In the genomic region with DNA sequence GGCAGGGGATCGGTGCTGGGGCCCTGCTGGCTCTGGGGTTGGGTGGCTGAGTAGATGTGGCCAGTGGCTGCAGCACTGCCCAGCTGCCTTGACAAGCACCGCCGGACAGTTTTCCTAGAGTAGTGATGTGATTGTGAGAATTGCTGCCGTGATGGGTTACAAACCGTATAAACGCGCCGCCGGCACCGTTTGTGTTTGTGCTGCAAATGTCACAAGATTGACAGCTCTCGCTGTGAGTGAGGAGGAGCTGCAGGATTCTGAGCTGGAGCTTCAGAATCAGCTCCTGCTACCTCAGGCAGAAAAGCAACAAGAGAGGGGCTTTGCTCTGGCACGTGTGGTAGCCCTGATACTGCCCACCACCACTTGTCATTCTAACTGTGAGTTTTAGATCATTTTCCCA, we compare ENCODE assay signal across 31 mouse cellular contexts. TPM values are rescaled to one million over a fixed set of nuclear protein-coding genes. Genes with fewer than 3 reads are reported as not detected.
A peak's percentile ranks its signal among the peaks of the same experiment; 100 is the strongest.
DNase-seq lines count a peak whose midpoint lies in the region; ATAC-seq and TF ChIP-seq lines count a peak whose summit lies in the region.
"Had no signal": no experiment of that assay in that cellular context is flagged by ENCODE, and none has a peak within 500 bp of the region (broad histone marks: within the 10 kb centered on the region; RNA-seq: fewer than 3 reads in every experiment).

No protein-coding gene starts in this region.

- H3K4me2 ChIP-seq in hindbrain, embryonic 14.5 days (replicated peaks), result no peak overlapping the region
- 0 out of 2 replicates have a peak overlapping the region, but pooled peaks have one; percentile 17 for H3K4me2 ChIP-seq in midbrain, embryonic 12.5 days (replicated peaks)
- H3K4me2 ChIP-seq in midbrain, embryonic 11.5 days, result no peak overlapping the region
- H3K4me2 ChIP-seq in hindbrain, embryonic 16.5 days (ENCODE audit: low read length), result no peak overlapping the region
- H3K4me2 ChIP-seq: embryonic facial prominence, embryonic 12.5 days; heart, embryonic 12.5 days; kidney, embryonic 15.5 days; limb, embryonic 13.5 days; liver, embryonic 11.5 days; neural tube, embryonic 12.5 days; stomach, embryonic 15.5 days had no signal

- TF ChIP-seq POLR2A in brain, embryonic 14.5 days (IDR thresholded peaks at IDR 0.05; ENCODE audit: borderline replicate concordance, extremely low read depth, insufficient read depth, insufficient read length, poor library complexity, severe bottlenecking), result no peak

- 29% methylated on average over 12 of the region's 12 CpGs for WGBS in hindbrain, embryonic 10.5 days
- WGBS in hindbrain, embryonic 14.5 days, result 24% methylated on average over 12 of the region's 12 CpGs
- WGBS in midbrain, embryonic 12.5 days, result 32% methylated on average over 12 of the region's 12 CpGs
- 37% methylated on average over 12 of the region's 12 CpGs for WGBS in midbrain, embryonic 11.5 days
- 32% methylated on average over 12 of the region's 12 CpGs for WGBS in hindbrain, embryonic 16.5 days

- H3K36me3 ChIP-seq in hindbrain, embryonic 10.5 days, result peaks cover 14% of the 10 kb centered on the region
- H3K36me3 ChIP-seq in hindbrain, embryonic 14.5 days (replicated peaks; ENCODE audit: control insufficient read depth, insufficient read depth), result no peaks in the 10 kb centered on the region
- no peaks in the 10 kb centered on the region; the same call in 1 of the 2 replicates for H3K36me3 ChIP-seq in midbrain, embryonic 12.5 days
- H3K36me3 ChIP-seq in midbrain, embryonic 11.5 days (ENCODE audit: control insufficient read depth, insufficient read depth, low read length), result 0 out of 2 replicates have a peak, but pooled peaks cover 2% of the 10 kb centered on the region
- no peaks in the 10 kb centered on the region for H3K36me3 ChIP-seq in hindbrain, embryonic 16.5 days (ENCODE audit: control insufficient read depth, insufficient read depth, low read length)

- H3K27me3 ChIP-seq in hindbrain, embryonic 10.5 days (ENCODE audit: insufficient read depth, poor library complexity, severe bottlenecking), result peaks cover under 1% of the 10 kb centered on the region; the same call in 1 of the 2 replicates
- H3K27me3 ChIP-seq in hindbrain, embryonic 14.5 days (ENCODE audit: control insufficient read depth, insufficient read depth, low read length), result no peaks in the 10 kb centered on the region
- H3K27me3 ChIP-seq in midbrain, embryonic 12.5 days, result peaks cover under 1% of the 10 kb centered on the region
- no peaks in the 10 kb centered on the region for H3K27me3 ChIP-seq in midbrain, embryonic 11.5 days (ENCODE audit: control insufficient read depth, insufficient read depth, low read length)
- H3K27me3 ChIP-seq in hindbrain, embryonic 16.5 days (replicated peaks; ENCODE audit: control insufficient read depth, insufficient read depth, low read length), result no peaks in the 10 kb centered on the region
- H3K27me3 ChIP-seq: embryonic facial prominence, embryonic 12.5 days; heart, embryonic 12.5 days; kidney, embryonic 15.5 days; limb, embryonic 13.5 days; neural tube, embryonic 12.5 days; stomach, embryonic 15.5 days had no signal

- H3K4me3 ChIP-seq in hindbrain, embryonic 10.5 days, result no peak overlapping the region
- no peak overlapping the region for H3K4me3 ChIP-seq in hindbrain, embryonic 14.5 days (replicated peaks; ENCODE audit: low read length)
- no peak overlapping the region for H3K4me3 ChIP-seq in midbrain, embryonic 12.5 days
- no peak overlapping the region for H3K4me3 ChIP-seq in midbrain, embryonic 11.5 days (ENCODE audit: low read depth, low read length)
- H3K4me3 ChIP-seq in hindbrain, embryonic 16.5 days (ENCODE audit: low read length), result no peak overlapping the region
- H3K4me3 ChIP-seq: embryonic facial prominence, embryonic 12.5 days; gastrocnemius, adult 2 months; heart, embryonic 12.5 days; kidney, embryonic 15.5 days; limb, embryonic 13.5 days; myocyte; neural tube, embryonic 12.5 days; stomach, embryonic 15.5 days had no signal

- TF ChIP-seq CTCF in brain, embryonic 14.5 days (IDR thresholded peaks at IDR 0.05; ENCODE audit: borderline replicate concordance, extremely low read depth, insufficient read depth, insufficient read length), result no peak

- no peak for ATAC-seq in hindbrain, embryonic 14.5 days (ENCODE audit: low FRiP score)
- no peak for ATAC-seq in midbrain, embryonic 12.5 days (ENCODE audit: low FRiP score, low read depth)
- ATAC-seq in midbrain, embryonic 11.5 days (ENCODE audit: low FRiP score), result no peak
- 0 out of 2 replicates have a peak, but pooled peaks have one; percentile 9 for ATAC-seq in hindbrain, embryonic 16.5 days
- ATAC-seq in frontal cortex, adult (ENCODE audit: low TSS enrichment), result no peak
- ATAC-seq: lung, postnatal 0 days had no signal

- no peak overlapping the region for H3K9ac ChIP-seq in hindbrain, embryonic 14.5 days
- H3K9ac ChIP-seq in midbrain, embryonic 12.5 days (replicated peaks), result 0 out of 2 replicates have a peak overlapping the region, but pooled peaks have one; percentile 15
- H3K9ac ChIP-seq in midbrain, embryonic 11.5 days (ENCODE audit: low read length), result no peak overlapping the region
- H3K9ac ChIP-seq in hindbrain, embryonic 16.5 days (ENCODE audit: low read depth, low read length), result 0 out of 2 replicates have a peak overlapping the region, but pooled peaks have one; percentile 23
- H3K9ac ChIP-seq: embryonic facial prominence, embryonic 12.5 days; heart, embryonic 12.5 days; kidney, embryonic 15.5 days; limb, embryonic 13.5 days; neural tube, embryonic 12.5 days; stomach, embryonic 15.5 days had no signal

- H3K9me3 ChIP-seq in hindbrain, embryonic 10.5 days, result no peaks in the 10 kb centered on the region
- H3K9me3 ChIP-seq in hindbrain, embryonic 14.5 days (ENCODE audit: control insufficient read depth, low read length), result no peaks in the 10 kb centered on the region
- no peaks in the 10 kb centered on the region for H3K9me3 ChIP-seq in midbrain, embryonic 12.5 days
- H3K9me3 ChIP-seq in midbrain, embryonic 11.5 days (ENCODE audit: control insufficient read depth, low read length), result no peaks in the 10 kb centered on the region
- no peaks in the 10 kb centered on the region for H3K9me3 ChIP-seq in hindbrain, embryonic 16.5 days (ENCODE audit: control insufficient read depth, low read length)
- H3K9me3 ChIP-seq: embryonic facial prominence, embryonic 12.5 days; heart, embryonic 12.5 days; kidney, embryonic 15.5 days; limb, embryonic 13.5 days; neural tube, embryonic 12.5 days; stomach, embryonic 15.5 days had no signal

- H3K27ac ChIP-seq in hindbrain, embryonic 10.5 days, result peak overlapping the region; percentile 1; the same call in 1 of the 2 replicates
- H3K27ac ChIP-seq in hindbrain, embryonic 14.5 days, result no peak overlapping the region
- H3K27ac ChIP-seq in midbrain, embryonic 12.5 days (replicated peaks), result 0 out of 2 replicates have a peak overlapping the region, but pooled peaks have one; percentile 46
- H3K27ac ChIP-seq in midbrain, embryonic 11.5 days (ENCODE audit: low read depth, low read length), result no peak overlapping the region
- no peak overlapping the region; the same call in 1 of the 2 replicates for H3K27ac ChIP-seq in hindbrain, embryonic 16.5 days (ENCODE audit: low read depth, low read length)
- H3K27ac ChIP-seq: embryonic facial prominence, embryonic 12.5 days; gastrocnemius, adult 2 months; kidney, embryonic 15.5 days; limb, embryonic 13.5 days; neural tube, embryonic 12.5 days; stomach, embryonic 15.5 days had no signal

- H3K4me1 ChIP-seq in hindbrain, embryonic 10.5 days (replicated peaks), result peaks cover 41% of the 10 kb centered on the region
- H3K4me1 ChIP-seq in hindbrain, embryonic 14.5 days (replicated peaks; ENCODE audit: control insufficient read depth, insufficient read depth, low read length), result peaks cover 16% of the 10 kb centered on the region
- peaks cover 25% of the 10 kb centered on the region for H3K4me1 ChIP-seq in midbrain, embryonic 12.5 days
- H3K4me1 ChIP-seq in midbrain, embryonic 11.5 days (ENCODE audit: control insufficient read depth, insufficient read depth, low read length), result peaks cover 12% of the 10 kb centered on the region
- H3K4me1 ChIP-seq in hindbrain, embryonic 16.5 days (ENCODE audit: control insufficient read depth, insufficient read depth, low read depth, low read length), result peaks cover 12% of the 10 kb centered on the region

- no peak for DNase-seq in hindbrain, embryonic 10.5 days (ENCODE audit: low spot score)
- no peak for DNase-seq in hindbrain, embryonic 14.5 days (ENCODE audit: low spot score)
- no peak for DNase-seq in midbrain, embryonic 11.5 days (ENCODE audit: low spot score, missing footprints)
- peak; percentile 57 for DNase-seq in brain, embryonic 14.5 days (ENCODE audit: low read depth)
- DNase-seq in adrenal gland, adult (ENCODE audit: inconsistent age in 2 of 2, low spot score in 1 of 2), result no peak
- DNase-seq: adrenal gland, postnatal 10 days; B cell, adult 2 months; cerebellum, adult 11 months; cerebellum, adult 9-10 months; embryo, embryonic 11 days; gastrocnemius, adult 2 months; gastrocnemius, postnatal 36 days; heart, adult 18-20 months; heart, postnatal 10 days; kidney, adult 18-20 months; kidney, postnatal 25 days; lung, postnatal 4 days; right cerebral cortex, postnatal 14 days; thymus, postnatal 14 days had no signal

RNA-seq across cellular contexts. Expression of gene Agap3, which starts 14.8 kb away (rescaled TPM):
- 31.9 and 36.5 TPM in 2 replicates for polyA plus RNA-seq in hindbrain, embryonic 10.5 days (2016; fragmentation: Nextera tagmentation; extraction: Ambion mirVana)
- 66.3 and 73.1 TPM in 2 replicates for polyA plus RNA-seq in hindbrain, embryonic 14.5 days (2014; fragmentation: Nextera tagmentation; extraction: Ambion mirVana)
- polyA plus RNA-seq in midbrain, embryonic 12.5 days (2016; fragmentation: Nextera tagmentation; extraction: Ambion mirVana), result 60.4 and 64.6 TPM in 2 replicates
- polyA plus RNA-seq in midbrain, embryonic 11.5 days (2014; fragmentation: Nextera tagmentation; extraction: Ambion mirVana), result 43.1 and 57.0 TPM in 2 replicates
- 176 and 244 TPM in 2 replicates for polyA plus RNA-seq in brain, embryonic 14.5 days (2012; rRNA removed)
- polyA plus RNA-seq in hindbrain, embryonic 16.5 days (2015; fragmentation: Nextera tagmentation; extraction: Ambion mirVana), result 46.4 and 47.7 TPM in 2 replicates

RNA-seq across cellular contexts. Expression of gene Tmub1, which starts 19.1 kb away (rescaled TPM):
- 32.7 and 38.4 TPM in 2 replicates for polyA plus RNA-seq in hindbrain, embryonic 10.5 days (2016; fragmentation: Nextera tagmentation; extraction: Ambion mirVana)
- polyA plus RNA-seq in hindbrain, embryonic 14.5 days (2014; fragmentation: Nextera tagmentation; extraction: Ambion mirVana), result 54.4 and 62.4 TPM in 2 replicates
- 31.8 and 35.4 TPM in 2 replicates for polyA plus RNA-seq in midbrain, embryonic 12.5 days (2016; fragmentation: Nextera tagmentation; extraction: Ambion mirVana)
- polyA plus RNA-seq in midbrain, embryonic 11.5 days (2014; fragmentation: Nextera tagmentation; extraction: Ambion mirVana), result 30.5 and 32.3 TPM in 2 replicates
- 60.7 and 67.7 TPM in 2 replicates for polyA plus RNA-seq in brain, embryonic 14.5 days (2012; rRNA removed)
- polyA plus RNA-seq in hindbrain, embryonic 16.5 days (2015; fragmentation: Nextera tagmentation; extraction: Ambion mirVana), result 61.7 and 63.1 TPM in 2 replicates

RNA-seq across cellular contexts. Expression of gene Fastk, which starts 21.7 kb away (rescaled TPM):
- 114 and 127 TPM in 2 replicates for polyA plus RNA-seq in hindbrain, embryonic 10.5 days (2016; fragmentation: Nextera tagmentation; extraction: Ambion mirVana)
- polyA plus RNA-seq in hindbrain, embryonic 14.5 days (2014; fragmentation: Nextera tagmentation; extraction: Ambion mirVana), result 92.8 and 92.9 TPM in 2 replicates
- 102 and 116 TPM in 2 replicates for polyA plus RNA-seq in midbrain, embryonic 12.5 days (2016; fragmentation: Nextera tagmentation; extraction: Ambion mirVana)
- polyA plus RNA-seq in midbrain, embryonic 11.5 days (2014; fragmentation: Nextera tagmentation; extraction: Ambion mirVana), result 79.3 and 84.6 TPM in 2 replicates
- 152 and 248 TPM in 2 replicates for polyA plus RNA-seq in brain, embryonic 14.5 days (2012; rRNA removed)
- polyA plus RNA-seq in hindbrain, embryonic 16.5 days (2015; fragmentation: Nextera tagmentation; extraction: Ambion mirVana), result 106 and 107 TPM in 2 replicates

RNA-seq across cellular contexts. Expression of gene Slc4a2, which starts 43.1 kb away (rescaled TPM):
- 33.5 and 39.7 TPM in 2 replicates for polyA plus RNA-seq in hindbrain, embryonic 10.5 days (2016; fragmentation: Nextera tagmentation; extraction: Ambion mirVana)
- 21.1 and 23.6 TPM in 2 replicates for polyA plus RNA-seq in hindbrain, embryonic 14.5 days (2014; fragmentation: Nextera tagmentation; extraction: Ambion mirVana)
- 32.7 and 35.7 TPM in 2 replicates for polyA plus RNA-seq in midbrain, embryonic 12.5 days (2016; fragmentation: Nextera tagmentation; extraction: Ambion mirVana)
- 16.7 and 21.5 TPM in 2 replicates for polyA plus RNA-seq in midbrain, embryonic 11.5 days (2014; fragmentation: Nextera tagmentation; extraction: Ambion mirVana)
- 38.9 and 41.4 TPM in 2 replicates for polyA plus RNA-seq in brain, embryonic 14.5 days (2012; rRNA removed)
- 29.0 and 29.8 TPM in 2 replicates for polyA plus RNA-seq in hindbrain, embryonic 16.5 days (2015; fragmentation: Nextera tagmentation; extraction: Ambion mirVana)

RNA-seq across cellular contexts. Expression of gene Cdk5, which starts 43.4 kb away (rescaled TPM):
- polyA plus RNA-seq in hindbrain, embryonic 10.5 days (2016; fragmentation: Nextera tagmentation; extraction: Ambion mirVana), result 46.4 and 61.4 TPM in 2 replicates
- polyA plus RNA-seq in hindbrain, embryonic 14.5 days (2014; fragmentation: Nextera tagmentation; extraction: Ambion mirVana), result 115 and 123 TPM in 2 replicates
- polyA plus RNA-seq in midbrain, embryonic 12.5 days (2016; fragmentation: Nextera tagmentation; extraction: Ambion mirVana), result 64.1 and 76.9 TPM in 2 replicates
- 52.8 and 58.1 TPM in 2 replicates for polyA plus RNA-seq in midbrain, embryonic 11.5 days (2014; fragmentation: Nextera tagmentation; extraction: Ambion mirVana)
- 159 and 252 TPM in 2 replicates for polyA plus RNA-seq in brain, embryonic 14.5 days (2012; rRNA removed)
- 139 and 140 TPM in 2 replicates for polyA plus RNA-seq in hindbrain, embryonic 16.5 days (2015; fragmentation: Nextera tagmentation; extraction: Ambion mirVana)

Comparison
In these comparisons a context has a peak if more than half of its experiments do, and no peak if none do; other contexts are left out.
1. H3K27ac ChIP-seq: peak in hindbrain, embryonic 10.5 days (single experiment) and midbrain, embryonic 12.5 days (single experiment); none in hindbrain, embryonic 14.5 days (single experiment), midbrain, embryonic 11.5 days (single experiment) and hindbrain, embryonic 16.5 days (single experiment).
2. H3K9ac ChIP-seq: peak in midbrain, embryonic 12.5 days (single experiment) and hindbrain, embryonic 16.5 days (single experiment); none in hindbrain, embryonic 14.5 days (single experiment) and midbrain, embryonic 11.5 days (single experiment).